Mouse (Mus musculus) G1E (cell line): ENCODE data around the gene Zc3h12d. TPM values are rescaled to one million over a fixed set of nuclear protein-coding genes. Genes with fewer than 3 reads are reported as not detected.

Source experiments
- ATAC-seq: 2 replicates; pipeline ENCODE4 v1.8.0; 2016; ENCODE audit warnings: mild to moderate bottlenecking; ENCODE audit not compliant: insufficient number of reproducible peaks, poor library complexity, low FRiP score, severe bottlenecking; ENCODE audit errors: extremely low read depth
- DNase-seq: peaks from one replicate; pipeline ENCODE4 v3.0.0; 2012; ENCODE audit warnings: low spot score
- H3K27me3 ChIP-seq: 2 replicates; pipeline ENCODE4 v1.6.1; 2012; ENCODE audit warnings: mild to moderate bottlenecking, low read length, inconsistent platforms; ENCODE audit not compliant: insufficient read depth
- H3K36me3 ChIP-seq: replicated peaks from 2 replicates; pipeline ENCODE3; 2012; ENCODE audit warnings: mild to moderate bottlenecking, inconsistent platforms
- H3K4me1 ChIP-seq: 2 replicates; pipeline ENCODE4 v1.6.1; 2012; ENCODE audit warnings: low read depth, low read length, inconsistent platforms, mixed read lengths; ENCODE audit not compliant: insufficient read depth
- H3K4me3 ChIP-seq: 2 replicates; pipeline ENCODE4 v1.5.1; 2012; ENCODE audit warnings: low read depth, mild to moderate bottlenecking, inconsistent platforms, low read length, moderate library complexity, mixed read lengths
- H3K9me3 ChIP-seq: replicated peaks from 2 replicates; pipeline ENCODE4 v1.6.1; 2012; ENCODE audit warnings: inconsistent platforms
- CTCF ChIP-seq: IDR thresholded peaks from 2 replicates; pipeline ENCODE4 v1.5.1; 2012; ENCODE audit warnings: low read depth, low read length, inconsistent platforms, mixed read lengths
- GATA1 ChIP-seq: IDR thresholded peaks from 2 replicates; pipeline ENCODE4 v1.6.1; 2012; ENCODE audit warnings: borderline replicate concordance, low read length, inconsistent platforms, mixed read lengths
- GATA2 ChIP-seq: IDR thresholded peaks from 2 replicates; pipeline ENCODE4 v1.6.1; 2012; ENCODE audit warnings: low read depth, low read length, inconsistent platforms, borderline replicate concordance
- POLR2AphosphoS5 ChIP-seq: IDR thresholded peaks from 2 replicates; pipeline ENCODE4 v1.6.1; 2012; ENCODE audit warnings: low read depth, low read length, inconsistent platforms; ENCODE audit not compliant: insufficient replicate concordance
- TAL1 ChIP-seq: conservative IDR thresholded peaks from 2 replicates; pipeline ENCODE4 v1.6.1; 2012; ENCODE audit warnings: low read depth, low read length, inconsistent platforms, mixed read lengths
- polyA plus RNA-seq: library from polyadenylated mRNA; stranded (reverse); fragments of >175 nt; gene quantifications from 2 replicates; pipeline ENCODE4 v1.2.3, GENCODE M21; 2012
- total RNA-seq, 2 experiments: library from RNA; stranded (forward) in 1 of 2; stranded (reverse) in 1 of 2; fragments of 200-1000 nt in 1 of 2; fragments of >200 nt in 1 of 2; fragmentation: Nextera tagmentation in 1 of 2; gene quantifications; 2 replicates each; pipeline ENCODE4 v1.2.3; 2014 to 2017

Gene Zc3h12d
- total and polyA plus RNA-seq, 3 experiments, result under 0.01 TPM; not detected in 2

DNA sequence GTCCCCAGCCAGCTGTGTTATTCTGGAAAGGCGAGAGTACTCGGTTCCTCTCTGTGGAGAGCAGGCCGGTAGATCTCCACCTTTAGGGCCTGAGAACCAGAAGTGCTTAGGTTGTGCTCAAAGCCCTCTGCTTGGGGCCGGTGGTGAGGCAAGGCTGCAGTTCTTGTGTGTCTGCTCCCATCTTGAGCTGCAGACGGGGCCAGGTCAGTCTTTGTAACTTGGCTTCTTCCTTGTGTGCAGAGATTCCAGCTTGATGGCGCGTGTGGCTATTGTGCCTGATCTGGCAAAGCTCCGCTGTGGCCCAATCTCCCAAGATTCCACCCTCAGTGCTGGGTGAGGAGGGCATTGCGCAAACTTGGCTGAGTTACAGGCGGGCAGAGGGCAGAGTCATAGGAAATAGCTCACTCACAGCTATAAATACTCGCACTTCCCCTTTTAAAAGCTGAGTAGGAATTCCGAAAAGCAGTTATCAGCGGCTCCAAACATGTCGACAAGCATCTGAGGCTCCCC lies 9.4 kb downstream of the Zc3h12d start:
- Histone ChIP-seq H3K36me3 (no peaks in the 10 kb centered on the region), H3K4me1 (no peaks in the 10 kb centered on the region), H3K27me3 (peaks cover 3% of the 10 kb centered on the region), H3K9me3 (no peaks in the 10 kb centered on the region), H3K4me3 (no peak overlapping the region)
- no peak for ATAC-seq
- TF ChIP-seq CTCF (no peak), GATA1 (no peak), TAL1 (no peak), POLR2AphosphoS5 (no peak), GATA2 (no peak)
- DNase-seq, result no peak

GRCm38 (mm10) chr10:7843181-7843580 lies 10.9 kb downstream of the Zc3h12d start:
- DNase-seq (no peak), ATAC-seq (no peak)
- TF ChIP-seq GATA1 (no peak), GATA2 (no peak), TAL1 (no peak), CTCF (no peak), POLR2AphosphoS5 (no peak)
- Histone ChIP-seq H3K36me3 (no peaks in the 10 kb centered on the region), H3K4me3 (no peak overlapping the region), H3K9me3 (no peaks in the 10 kb centered on the region), H3K4me1 (no peaks in the 10 kb centered on the region), H3K27me3 (peaks cover 3% of the 10 kb centered on the region)

GRCm38 (mm10) chr10:7844161-7844560 lies 11.9 kb downstream of the Zc3h12d start:
- Histone ChIP-seq H3K27me3 (peaks cover 3% of the 10 kb centered on the region), H3K36me3 (no peaks in the 10 kb centered on the region), H3K9me3 (no peaks in the 10 kb centered on the region), H3K4me3 (no peak overlapping the region), H3K4me1 (no peaks in the 10 kb centered on the region)
- DNase-seq (no peak), ATAC-seq (no peak)
- no peak for TF ChIP-seq GATA1
- TF ChIP-seq CTCF, result no peak
- no peak for TF ChIP-seq POLR2AphosphoS5
- TF ChIP-seq TAL1, result no peak
- TF ChIP-seq GATA2, result no peak

GRCm38 (mm10) chr10:7845136-7845535 lies 12.9 kb downstream of the Zc3h12d start:
- ATAC-seq (no peak), DNase-seq (no peak)
- Histone ChIP-seq H3K9me3 (no peaks in the 10 kb centered on the region), H3K4me1 (no peaks in the 10 kb centered on the region), H3K27me3 (peaks cover 3% of the 10 kb centered on the region; the same call in 1 of the 2 replicates), H3K4me3 (no peak overlapping the region), H3K36me3 (no peaks in the 10 kb centered on the region)
- TF ChIP-seq CTCF (no peak), POLR2AphosphoS5 (no peak), GATA2 (no peak), TAL1 (no peak), GATA1 (no peak)

DNA sequence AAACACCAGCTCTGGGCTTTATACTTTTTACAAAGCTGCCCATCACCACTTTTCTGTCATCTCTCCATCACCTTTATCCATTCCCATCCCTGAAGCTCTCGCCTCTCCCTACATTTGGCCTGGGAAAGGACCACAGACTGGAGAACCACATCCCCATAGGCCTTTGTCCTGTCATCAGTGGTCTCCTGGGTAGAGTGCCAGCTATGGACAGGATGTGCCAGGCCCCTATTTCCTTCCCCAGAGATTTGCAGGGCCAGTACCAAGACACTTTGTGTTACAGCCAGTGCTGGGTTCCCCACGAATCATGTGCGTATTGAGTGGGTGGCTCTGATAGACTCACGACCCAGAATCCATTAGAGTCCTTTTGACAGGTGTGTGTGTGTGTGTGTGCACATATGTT lies 13.7 kb downstream of the Zc3h12d start:
- no peak for TF ChIP-seq TAL1
- TF ChIP-seq GATA2, result no peak
- no peak for TF ChIP-seq GATA1
- TF ChIP-seq POLR2AphosphoS5, result no peak
- TF ChIP-seq CTCF, result no peak

GRCm38 (mm10) chr10:7847166-7847605 lies 14.9 kb downstream of the Zc3h12d start:
- TF ChIP-seq TAL1 (no peak), POLR2AphosphoS5 (no peak), CTCF (no peak), GATA1 (no peak), GATA2 (no peak)
- H3K4me1 ChIP-seq, result no peaks in the 10 kb centered on the region
- no peak overlapping the region for H3K4me3 ChIP-seq
- DNase-seq, result no peak
- peaks cover 3% of the 10 kb centered on the region; the same call in 1 of the 2 replicates for H3K27me3 ChIP-seq
- no peak for ATAC-seq
- H3K36me3 ChIP-seq, result no peaks in the 10 kb centered on the region
- no peaks in the 10 kb centered on the region for H3K9me3 ChIP-seq

More for the DNA sequence above, 13.7 kb downstream of the Zc3h12d start:
- ATAC-seq, result no peak
- no peak for DNase-seq
- H3K4me3 ChIP-seq, result no peak overlapping the region
- H3K9me3 ChIP-seq, result no peaks in the 10 kb centered on the region
- no peaks in the 10 kb centered on the region for H3K36me3 ChIP-seq
- H3K4me1 ChIP-seq, result no peaks in the 10 kb centered on the region
- H3K27me3 ChIP-seq, result peaks cover 3% of the 10 kb centered on the region; the same call in 1 of the 2 replicates
